20 mouse cellular contexts compared by ENCODE assay signal in genomic region chr13:24511932-24512520, GRCm38 (mm10).
DNase-seq lines count a peak whose midpoint lies in the region; ATAC-seq and TF ChIP-seq lines count a peak whose summit lies in the region.
"Had no signal": no experiment of that assay in that cellular context is flagged by ENCODE, and none has a peak within 500 bp of the region (broad histone marks: within the 10 kb centered on the region; RNA-seq: fewer than 3 reads in every experiment).

No protein-coding gene starts in this region.

- H3K79me2 ChIP-seq in CH12.LX (replicated peaks; ENCODE audit: control insufficient read depth, extremely low read depth, insufficient read depth, poor library complexity, severe bottlenecking) = no peaks in the 10 kb centered on the region; the same call in 1 of the 2 replicates

- no peak for TF ChIP-seq CTCF in CH12.LX (conservative IDR thresholded peaks at IDR 0.05 in 1 of 2, IDR thresholded peaks at IDR 0.05 in 1 of 2; ENCODE audit: low read depth in 2 of 2, low read length in 2 of 2)

- peak; percentile 55; the same call in 1 of the 2 replicates for TF ChIP-seq EP300 in CH12.LX (IDR thresholded peaks at IDR 0.05; ENCODE audit: low read length)

- dilution Hi-C loops in CH12.LX (cut with MboI; ENCODE audit: extremely low pct_ligation_motif_present, extremely low pct_unique_long_range_greater_than_20kb, low sequenced_read_pairs) = no loop called here

- DNase-seq in CH12.LX (ENCODE audit: extremely low read depth) = peak; percentile 70
- peak; percentile 81 for DNase-seq in ES-CJ7 (ENCODE audit: low read depth, low spot score)
- peak; percentile 85 for DNase-seq in ZHBTc4 (ENCODE audit: low read depth, low spot score)
- DNase-seq in kidney, adult 9 months = no peak
- DNase-seq in cerebellum, postnatal 4 days (ENCODE audit: low spot score in 2 of 2) = no peak
- DNase-seq: adrenal gland, postnatal 25 days; cerebellum, adult 18-20 months; cerebellum, adult 9-11 months; cerebellum, postnatal 36 days; gastrocnemius, postnatal 36 days; heart, adult 11 months; heart, postnatal 36 days had no signal

- no peak overlapping the region for H3K27ac ChIP-seq in CH12.LX (ENCODE audit: insufficient read depth, low read depth)
- H3K27ac ChIP-seq: embryonic facial prominence, embryonic 10.5 days; forebrain, embryonic 15.5 days; heart, embryonic 13.5 days had no signal

- H3K9ac ChIP-seq in CH12.LX (ENCODE audit: insufficient read depth, low read depth) = no peak overlapping the region
- H3K9ac ChIP-seq: forebrain, embryonic 15.5 days; heart, embryonic 13.5 days had no signal

- H3K4me3 ChIP-seq in megakaryocyte, embryonic 14.5 days (replicated peaks) = peak overlapping the region; percentile 82
- peak overlapping the region in 1 of 3 experiments; percentile 27 for H3K4me3 ChIP-seq in CH12.LX (replicated peaks in 1 of 3; ENCODE audit: low read depth in 2 of 3, low read length in 2 of 3, poor library complexity in 1 of 3)
- H3K4me3 ChIP-seq: embryonic facial prominence, embryonic 10.5 days; forebrain, embryonic 15.5 days; heart, embryonic 13.5 days had no signal

- H3K27me3 ChIP-seq in megakaryocyte, embryonic 14.5 days (replicated peaks) = no peaks in the 10 kb centered on the region
- H3K27me3 ChIP-seq in CH12.LX (replicated peaks) = no peaks in the 10 kb centered on the region
- H3K27me3 ChIP-seq: forebrain, embryonic 15.5 days; Patski had no signal

- peaks cover 81% of the 10 kb centered on the region for H3K36me3 ChIP-seq in megakaryocyte, embryonic 14.5 days (replicated peaks; ENCODE audit: low read length)
- peaks cover 2 to 38% of the 10 kb centered on the region in 2 experiments for H3K36me3 ChIP-seq in CH12.LX (replicated peaks in 1 of 2; ENCODE audit: control insufficient read depth in 1 of 2, insufficient read depth in 1 of 2, low read length in 1 of 2)
- H3K36me3 ChIP-seq: embryonic facial prominence, embryonic 10.5 days; forebrain, embryonic 15.5 days; heart, embryonic 13.5 days had no signal

- no peaks in the 10 kb centered on the region for H3K9me3 ChIP-seq in megakaryocyte, embryonic 14.5 days
- H3K9me3 ChIP-seq in CH12.LX (replicated peaks; ENCODE audit: low read length) = no peaks in the 10 kb centered on the region
- H3K9me3 ChIP-seq: embryonic facial prominence, embryonic 10.5 days; forebrain, embryonic 15.5 days; heart, embryonic 13.5 days had no signal

- no peak; the same call in 1 of the 2 replicates for TF ChIP-seq RAD21 in CH12.LX (IDR thresholded peaks at IDR 0.05; ENCODE audit: low read depth, low read length)

- no peak for TF ChIP-seq POLR2A in CH12.LX (IDR thresholded peaks at IDR 0.05; ENCODE audit: low read depth, low read length)

- H3K4me1 ChIP-seq in megakaryocyte, embryonic 14.5 days = peaks cover 98% of the 10 kb centered on the region
- peaks cover 25 to 87% of the 10 kb centered on the region in 2 experiments for H3K4me1 ChIP-seq in CH12.LX (ENCODE audit: control insufficient read depth in 1 of 2, insufficient read depth in 2 of 2)
- H3K4me1 ChIP-seq: forebrain, embryonic 15.5 days had no signal

- ATAC-seq in megakaryocyte, adult 5-6 weeks (ENCODE audit: poor library complexity, severe bottlenecking) = no peak
- ATAC-seq: activated CD4-positive, CD25-positive, alpha-beta regulatory T cell, adult 4 months; forebrain, embryonic 15.5 days; intestine, embryonic 16.5 days; Patski had no signal

- 0 out of 2 replicates have a peak overlapping the region, but pooled peaks have one; percentile 11 for H3K4me2 ChIP-seq in CH12.LX (ENCODE audit: insufficient read depth, low read depth, poor library complexity, severe bottlenecking)
- H3K4me2 ChIP-seq: forebrain, embryonic 15.5 days; heart, embryonic 13.5 days had no signal

- in situ Hi-C loops in CH12.LX (cut with MboI; ENCODE audit: low pct_ligation_motif_present, low pct_unique_long_range_greater_than_20kb, low sequenced_read_pairs) = no loop called here

TF ChIP-seq in CH12.LX, 34 proteins besides CTCF, POLR2A, EP300 and RAD21:
- peak; percentile 42 for TF ChIP-seq ETS1 (conservative IDR thresholded peaks at IDR 0.05; ENCODE audit: low read depth, low read length)
- TF ChIP-seq MXI1 (IDR thresholded peaks at IDR 0.05; ENCODE audit: low read depth, low read length) = no peak
- TF ChIP-seq MAX (IDR thresholded peaks at IDR 0.05; ENCODE audit: low read length) = no peak
- TF ChIP-seq ELF1 (IDR thresholded peaks at IDR 0.05; ENCODE audit: low read depth, low read length) = peak; percentile 50; the same call in 1 of the 2 replicates

Comparison
In these comparisons a context has a peak if more than half of its experiments do, and no peak if none do; other contexts are left out.
1. DNase-seq: peak in CH12.LX (single experiment), ES-CJ7 (single experiment) and ZHBTc4 (single experiment); none in kidney, adult 9 months (single experiment) and cerebellum, postnatal 4 days (0 of 2).